Mouse (Mus musculus): ENCODE data around the gene Pim1.

The Pim1 gene

DNA sequence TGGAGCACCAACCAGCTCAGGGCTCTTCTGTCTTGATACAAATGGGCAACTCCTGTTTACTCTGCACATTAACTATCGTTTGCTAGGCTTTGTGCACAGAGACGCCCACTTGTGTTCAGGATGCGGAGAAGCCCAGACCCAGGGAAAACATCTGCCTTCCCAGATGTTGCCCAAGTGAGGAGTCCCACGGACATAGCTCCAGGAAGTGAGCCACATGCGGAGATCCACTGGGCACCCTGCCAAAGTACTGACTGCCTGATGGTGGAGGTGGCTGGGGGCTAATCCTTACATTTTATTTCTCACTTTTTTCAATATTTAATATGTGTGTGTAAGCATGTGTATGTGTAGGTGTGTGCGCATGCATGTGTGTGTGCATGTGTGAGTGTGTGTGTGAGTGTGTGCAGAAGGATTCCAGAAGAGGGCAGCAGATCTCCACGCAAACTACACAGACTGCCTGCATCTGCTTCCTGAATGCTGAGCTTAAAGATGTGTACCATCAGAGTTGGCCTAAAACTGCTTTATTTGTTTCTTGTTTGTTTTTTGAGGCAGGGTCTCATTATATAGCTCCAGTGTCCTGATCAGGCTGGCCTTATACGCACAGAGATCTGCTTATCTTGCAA is 38.1 kb downstream of the Pim1 start:
- DNase-seq (ENCODE audit: low read depth, low spot score), result peak; percentile 20

- no peak for DNase-seq (ENCODE audit: low read depth, low spot score)
These were observed 40.0 kb downstream of the Pim1 start for GRCm38 (mm10) chr17:29530508-29530907.

GRCm38 (mm10) chr17:29531278-29531677 is 40.7 kb downstream of the Pim1 start:
- no peak for DNase-seq (ENCODE audit: low read depth, low spot score)

GRCm38 (mm10) chr17:29531757-29532384 is 41.3 kb downstream of the Pim1 start:
- DNase-seq (ENCODE audit: low read depth, low spot score), result no peak

DNA sequence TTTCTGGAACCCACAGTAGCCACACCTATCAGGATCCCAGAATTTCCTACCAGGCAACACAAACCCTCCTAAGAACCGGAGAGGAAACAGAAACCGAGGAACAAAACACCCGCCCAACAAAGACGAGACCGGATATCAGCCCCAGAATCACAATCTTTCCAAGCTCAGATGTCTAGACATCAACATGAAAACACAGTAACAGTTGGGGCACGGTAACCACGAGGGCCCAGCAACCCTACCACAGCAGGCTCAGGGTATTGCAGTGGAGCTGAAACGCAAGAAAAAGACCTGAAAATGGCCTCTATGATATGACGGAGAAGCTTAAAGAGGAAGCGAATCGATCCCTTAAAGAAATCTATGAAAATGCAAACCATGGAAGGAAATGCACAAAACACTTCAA is 43.3 kb downstream of the Pim1 start:
- DNase-seq (ENCODE audit: low read depth, low spot score), result no peak

GRCm38 (mm10) chr17:29540426-29540825 is 49.9 kb downstream of the Pim1 start:
- no peak for DNase-seq (ENCODE audit: low read depth, low spot score)

DNA sequence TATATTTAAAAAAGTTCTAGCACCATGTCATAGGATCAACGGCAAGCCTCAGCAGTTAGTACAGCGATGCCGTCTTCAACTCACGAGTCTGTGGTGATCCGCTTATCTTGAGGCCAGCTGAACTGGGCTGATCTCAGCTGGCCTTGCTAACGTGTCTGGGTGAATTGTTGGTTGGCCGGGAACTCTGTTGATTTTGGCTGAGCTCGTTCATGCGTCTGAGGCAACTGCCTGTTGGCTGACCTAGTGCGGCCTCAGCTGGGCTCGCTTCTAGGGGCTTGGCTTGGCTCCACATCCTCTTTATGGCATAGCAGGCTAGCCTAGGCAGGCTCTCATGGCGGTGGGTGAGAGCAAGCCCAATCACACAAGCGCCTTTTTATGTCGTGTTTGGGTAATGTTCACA is 50.9 kb downstream of the Pim1 start:
- DNase-seq (ENCODE audit: low read depth, low spot score), result peak; percentile 77

GRCm38 (mm10) chr17:29542831-29543690 is 52.5 kb downstream of the Pim1 start:
- DNase-seq (ENCODE audit: low read depth, low spot score), result peak; percentile 70

- DNase-seq (ENCODE audit: low read depth, low spot score), result no peak
These were observed 53.5 kb downstream of the Pim1 start for GRCm38 (mm10) chr17:29544064-29544463.

DNA sequence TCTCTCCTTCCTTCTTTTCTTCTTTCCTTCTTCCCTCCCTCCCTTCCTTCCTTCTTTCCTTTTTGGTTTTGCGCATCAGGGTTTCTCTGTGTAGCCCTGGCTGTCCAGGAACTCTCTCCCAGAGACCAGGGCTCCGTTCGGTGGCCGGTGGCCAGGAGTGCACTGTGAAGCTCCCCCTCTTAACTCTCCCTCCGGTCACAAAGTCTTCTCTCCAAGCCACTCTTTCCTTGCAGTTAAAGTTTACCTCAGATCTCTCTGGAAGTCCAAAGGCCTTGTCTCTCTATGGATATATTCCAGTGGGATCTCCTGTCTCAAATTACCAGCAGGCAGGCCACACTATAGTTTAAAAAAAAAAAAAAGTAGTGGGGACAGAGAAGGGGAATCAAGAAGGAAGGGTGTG is 54.7 kb downstream of the Pim1 start:
- no peak for DNase-seq (ENCODE audit: low read depth, low spot score)
